Mouse (Mus musculus): ENCODE results near the gene Pik3cg.

DNA sequence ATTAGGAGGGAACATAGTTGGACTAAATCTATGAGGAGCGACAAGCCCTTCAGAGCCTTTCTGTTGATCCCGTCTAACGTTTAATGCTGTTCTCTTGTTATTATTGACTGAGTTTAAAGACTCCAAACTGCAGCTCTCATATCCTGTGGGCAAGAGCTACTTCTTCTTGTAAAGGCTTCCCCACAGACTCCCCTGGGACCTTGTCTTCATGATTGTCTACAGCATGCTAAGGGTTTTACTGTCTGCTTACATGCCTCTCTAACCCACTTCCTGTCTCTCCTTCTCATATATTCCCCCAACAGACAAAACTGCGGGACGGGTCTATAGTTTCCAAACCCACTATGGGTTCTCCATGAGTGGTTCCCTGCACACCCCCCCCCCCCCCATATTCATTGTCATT, 4.2 kb upstream of the Pik3cg start:
- TF ChIP-seq GATA1 (IDR thresholded peaks at IDR 0.05; ENCODE audit: low read length) (no peak), TAL1 (IDR thresholded peaks at IDR 0.05; ENCODE audit: low read length) (no peak)
